Mouse (Mus musculus): Measurements from ENCODE around the gene Nell2.
"Not testable (repeated sequence)": the region's sequence is repeated elsewhere in the genome, so short reads cannot be mapped to it uniquely, and the experiment has no call there.

Gene Nell2

DNA sequence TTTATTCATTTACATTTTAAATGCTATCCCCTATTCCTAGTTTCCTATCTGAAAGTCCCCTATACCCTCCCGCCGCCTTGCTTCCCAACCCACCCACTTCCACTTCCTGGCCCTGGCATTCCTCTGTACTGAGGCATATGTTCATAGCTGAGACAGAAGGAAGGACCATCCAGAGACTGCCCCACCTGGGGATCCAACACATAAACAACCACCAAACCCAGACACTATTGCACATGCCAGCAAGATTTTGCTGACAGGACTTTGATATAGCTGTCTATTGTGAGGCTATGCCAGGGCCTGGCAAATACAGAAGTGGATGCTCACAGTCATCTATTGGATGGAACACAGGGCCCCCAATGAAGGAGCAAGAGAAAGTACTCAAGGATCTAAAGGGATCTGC is 291.3 kb downstream of the Nell2 start:
- not testable (repeated sequence) for DNase-seq (ENCODE audit: low spot score)

DNA sequence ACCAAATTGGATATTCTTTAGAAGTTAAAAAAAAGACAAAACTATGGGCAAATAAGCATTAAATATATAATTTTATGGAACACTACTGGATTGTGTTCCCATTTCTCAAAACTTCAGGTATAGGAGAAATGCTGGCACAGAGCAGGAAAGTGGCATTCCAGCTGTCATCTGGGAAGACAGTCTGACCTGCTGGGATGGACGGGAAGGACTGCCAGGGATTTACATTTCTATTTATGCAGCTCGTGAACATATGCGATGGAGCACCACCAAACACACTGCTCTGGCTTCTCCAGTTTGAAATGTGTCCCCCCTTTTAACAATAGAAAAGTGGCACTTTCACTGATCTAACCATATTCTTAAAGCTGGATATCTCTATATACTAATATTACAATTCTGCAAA is 291.9 kb downstream of the Nell2 start:
- no peak for DNase-seq (ENCODE audit: low spot score)

DNA sequence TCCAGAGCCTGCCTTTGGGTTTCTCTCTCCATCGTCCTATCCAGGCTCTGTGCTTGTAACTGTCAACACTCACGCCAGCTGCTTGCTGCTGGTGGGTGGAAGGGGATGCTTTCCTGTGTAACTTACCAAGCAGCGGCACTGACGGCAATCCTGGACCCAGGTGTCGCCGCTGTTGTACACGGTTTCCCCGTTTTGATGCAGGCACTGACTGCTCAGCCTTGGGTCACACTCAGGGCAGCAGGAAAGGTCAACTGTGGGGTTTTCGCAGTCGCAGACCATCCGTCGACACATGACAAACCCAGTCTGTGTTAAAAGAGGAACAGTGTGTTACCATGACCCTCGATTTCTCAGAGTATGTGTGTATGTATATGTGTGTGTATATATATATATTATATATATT is 297.2 kb downstream of the Nell2 start:
- DNase-seq (ENCODE audit: low spot score), result no peak

- DNase-seq (ENCODE audit: low spot score), result no peak
Observed at GRCm38 (mm10) chr15:95216640-95217365, 311.6 kb downstream of the Nell2 start.

DNA sequence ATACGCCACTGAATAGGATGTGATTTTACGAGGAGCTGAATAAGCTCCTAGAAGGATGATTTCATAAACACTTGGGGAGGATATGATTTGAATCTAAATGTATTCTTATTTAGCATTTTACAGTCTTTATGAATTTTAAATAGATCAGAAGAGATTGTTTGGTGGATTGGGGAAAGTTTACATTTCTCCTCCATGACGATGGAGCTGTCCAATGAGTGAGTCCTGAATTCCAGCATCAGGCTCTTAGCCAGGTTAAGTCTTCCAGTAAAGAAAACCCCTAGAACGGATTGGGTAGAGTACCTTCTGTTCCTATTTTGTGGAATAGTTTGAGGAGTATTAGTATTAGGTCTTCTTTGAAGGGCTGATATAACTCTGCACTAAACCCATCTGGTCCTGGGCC is 317.8 kb downstream of the Nell2 start:
- DNase-seq (ENCODE audit: low spot score), result no peak

DNA sequence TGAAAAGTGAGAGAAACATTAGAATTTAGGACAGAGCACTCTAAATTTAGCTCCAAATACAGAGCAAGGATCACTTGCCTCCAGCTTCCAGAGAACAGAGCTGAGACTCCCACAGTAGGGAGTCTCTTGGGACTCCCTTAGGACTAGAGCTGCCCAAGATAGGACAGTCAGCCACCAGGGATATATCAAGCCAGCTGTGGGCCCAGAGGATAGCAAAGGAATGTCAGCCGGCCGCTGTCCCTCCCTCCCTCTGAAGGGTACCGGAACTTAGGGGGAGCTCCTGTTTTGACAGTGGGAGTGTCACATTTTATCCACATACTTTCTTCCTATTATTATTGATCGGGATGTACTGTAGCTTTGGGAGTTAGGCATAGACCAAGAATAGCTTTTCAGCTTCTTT is 319.2 kb downstream of the Nell2 start:
- DNase-seq (ENCODE audit: low spot score), result no peak

DNA sequence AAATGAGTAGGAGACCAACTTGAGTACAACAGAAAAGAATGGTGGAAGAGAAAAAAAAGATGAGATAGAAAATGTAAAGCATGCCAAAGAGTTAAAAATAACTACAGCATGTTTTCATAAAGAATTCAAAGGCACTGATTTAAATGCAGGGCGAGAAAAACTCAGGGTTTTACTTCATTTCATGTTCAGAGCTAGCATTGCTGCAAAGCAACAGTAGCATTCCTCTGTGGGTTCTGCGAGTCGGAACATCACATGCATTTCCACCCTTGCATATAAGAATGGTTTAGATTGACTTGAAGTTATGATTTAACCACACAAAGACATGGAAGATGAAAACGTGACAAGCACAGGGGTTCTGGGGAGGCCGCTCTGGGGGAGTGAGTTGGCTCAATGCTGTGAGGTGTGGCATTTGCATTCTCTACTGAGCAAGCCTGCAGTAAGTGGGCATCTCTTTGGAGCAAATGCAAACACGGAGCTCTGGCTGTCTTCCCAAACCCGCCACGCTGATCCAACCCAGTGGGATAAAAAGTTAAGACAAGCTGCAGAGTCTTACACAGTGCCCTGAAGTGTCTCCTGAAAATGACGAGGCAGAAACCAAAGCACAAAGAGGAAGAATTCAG is 334.6 kb downstream of the Nell2 start:
- no peak for DNase-seq (ENCODE audit: low spot score)

GRCm38 (mm10) chr15:95192951-95193350 is 335.4 kb downstream of the Nell2 start:
- no peak for DNase-seq (ENCODE audit: low spot score)

- DNase-seq (ENCODE audit: low spot score), result no peak
Observed at GRCm38 (mm10) chr15:95186226-95186625, 342.1 kb downstream of the Nell2 start.

DNA sequence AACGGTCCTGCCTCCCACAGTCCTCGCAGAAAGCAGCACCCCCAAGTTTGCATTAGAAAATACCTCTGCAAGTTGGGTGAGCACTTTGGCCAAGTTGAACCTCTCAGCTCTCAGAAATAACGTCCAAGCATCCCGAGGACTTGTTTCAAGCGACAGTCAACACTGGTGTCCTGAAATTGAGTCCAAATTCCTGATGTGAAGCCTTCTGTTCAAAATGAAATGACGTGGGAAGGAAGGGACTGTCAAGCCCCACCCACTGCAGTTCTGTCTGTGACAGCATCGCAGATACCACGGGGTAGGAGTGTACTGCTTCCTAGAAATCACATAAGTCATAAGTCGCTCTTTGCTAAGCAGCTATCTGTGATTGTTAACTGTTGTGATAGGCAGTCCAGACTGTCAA is 342.9 kb downstream of the Nell2 start:
- DNase-seq (ENCODE audit: low spot score), result no peak

DNA sequence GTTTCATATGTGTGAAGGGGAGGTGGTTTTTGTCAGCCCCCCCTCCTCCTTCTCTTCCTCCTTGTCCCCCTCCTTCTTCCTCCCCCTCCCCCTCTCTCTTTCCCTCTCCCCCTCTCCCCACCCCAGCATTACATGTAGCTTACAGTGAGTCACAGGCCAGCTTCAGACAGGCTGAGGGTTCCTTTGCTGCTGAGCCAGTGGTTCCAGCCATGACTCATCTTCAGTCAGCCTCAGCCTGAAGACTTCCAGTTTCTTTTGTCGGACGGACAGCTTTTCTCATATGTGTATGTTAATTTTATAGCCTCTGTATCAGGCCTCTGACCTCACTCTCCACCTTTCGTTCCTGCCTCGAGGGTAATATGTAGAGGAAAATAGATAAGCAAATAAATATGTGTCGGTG is 344.9 kb downstream of the Nell2 start:
- DNase-seq (ENCODE audit: low spot score), result no peak

DNA sequence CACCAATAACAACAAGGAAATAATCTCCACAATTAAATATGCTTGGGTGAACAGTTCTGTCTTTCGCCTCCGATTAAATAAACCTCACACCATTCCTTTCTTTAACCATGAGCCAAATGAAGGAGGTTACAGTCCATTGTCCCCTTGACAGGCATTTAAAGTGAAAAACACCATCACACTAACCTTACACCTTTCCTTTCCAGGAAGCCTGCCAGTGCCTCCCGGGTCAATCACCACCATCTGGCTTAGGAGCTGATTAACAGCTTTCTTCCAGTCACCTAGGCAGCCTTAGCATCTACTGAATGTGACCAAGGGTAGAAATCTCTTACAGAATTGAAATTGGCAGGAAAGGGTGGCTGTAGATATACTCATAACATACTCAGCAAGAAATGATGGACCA is 371.5 kb downstream of the Nell2 start:
- no peak for DNase-seq (ENCODE audit: low spot score)

DNA sequence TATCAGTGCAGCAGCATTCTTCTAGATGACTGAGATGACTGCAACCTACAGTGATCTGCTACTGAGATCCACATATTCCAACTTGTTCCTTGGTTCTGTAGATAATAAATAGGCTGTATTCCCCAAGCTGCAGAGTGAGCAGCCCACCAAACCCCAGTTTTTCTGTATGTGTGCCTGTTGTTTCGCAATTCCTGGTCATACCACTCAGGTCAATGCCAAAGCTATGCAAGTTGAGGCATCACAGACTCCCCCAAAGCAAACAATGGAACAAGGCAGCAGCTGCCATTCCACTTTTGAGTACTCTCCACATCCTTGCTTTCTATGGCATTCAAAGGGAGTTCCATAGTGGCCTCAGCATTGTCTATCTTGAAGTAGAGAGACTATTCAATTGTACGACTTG is 383.2 kb downstream of the Nell2 start:
- no peak for DNase-seq (ENCODE audit: low spot score)

DNA sequence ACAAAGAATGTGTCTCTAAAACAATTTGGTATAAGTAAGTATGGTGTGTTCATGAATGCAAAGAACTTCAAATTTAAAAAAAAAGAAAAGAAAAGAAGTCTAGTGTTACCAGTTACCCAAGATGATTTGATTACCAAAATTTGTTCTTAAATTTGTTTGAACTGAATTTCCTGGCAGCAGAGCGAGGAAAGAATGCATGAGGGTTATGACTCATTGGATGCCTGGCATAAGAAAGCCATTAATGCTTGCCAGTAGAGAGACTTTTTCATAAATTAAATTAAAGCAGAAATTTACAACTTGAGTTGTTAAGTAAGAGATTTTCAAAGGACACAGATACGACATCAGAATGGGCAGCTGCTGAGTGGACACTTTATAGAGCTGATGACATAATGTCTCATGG is 384.2 kb downstream of the Nell2 start:
- no peak for DNase-seq (ENCODE audit: low spot score)

- no peak for DNase-seq (ENCODE audit: low spot score)
Observed at GRCm38 (mm10) chr15:95138709-95139409, 389.5 kb downstream of the Nell2 start.

- no peak for DNase-seq (ENCODE audit: low spot score)
Observed at GRCm38 (mm10) chr15:95137018-95137810, 391.1 kb downstream of the Nell2 start.

DNA sequence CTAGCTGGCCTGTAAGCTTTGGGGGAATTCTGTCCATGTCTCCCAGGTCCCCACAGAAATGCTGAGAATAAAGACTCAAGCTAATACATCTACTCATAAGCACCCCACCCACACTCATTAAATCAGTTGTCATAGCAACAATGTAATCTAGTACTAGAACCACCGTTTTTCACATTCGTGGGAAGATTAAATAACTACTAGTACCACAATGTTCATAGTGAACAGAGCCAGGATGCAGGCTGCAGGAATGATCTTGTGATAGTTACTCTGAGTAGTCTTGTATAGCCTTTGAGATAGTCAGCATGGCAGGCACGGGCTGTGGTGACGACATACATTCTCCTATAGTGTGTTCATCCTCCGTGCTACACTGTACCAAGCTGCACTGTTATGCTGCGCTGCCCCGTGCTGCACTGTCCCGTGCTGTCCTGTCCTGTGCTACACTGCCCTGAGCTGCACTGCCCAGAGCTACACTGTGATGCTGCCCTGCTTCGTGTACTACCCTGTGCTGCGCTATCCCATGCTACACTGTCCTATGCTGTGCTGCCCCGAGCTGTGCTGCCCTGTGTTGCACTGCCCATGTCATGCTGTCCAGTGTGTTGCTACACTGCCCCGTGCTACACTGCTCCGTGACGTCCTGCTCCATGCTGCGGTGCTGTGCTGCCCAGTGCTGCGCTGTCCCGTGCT is 392.3 kb downstream of the Nell2 start:
- no peak for DNase-seq (ENCODE audit: low spot score)

DNA sequence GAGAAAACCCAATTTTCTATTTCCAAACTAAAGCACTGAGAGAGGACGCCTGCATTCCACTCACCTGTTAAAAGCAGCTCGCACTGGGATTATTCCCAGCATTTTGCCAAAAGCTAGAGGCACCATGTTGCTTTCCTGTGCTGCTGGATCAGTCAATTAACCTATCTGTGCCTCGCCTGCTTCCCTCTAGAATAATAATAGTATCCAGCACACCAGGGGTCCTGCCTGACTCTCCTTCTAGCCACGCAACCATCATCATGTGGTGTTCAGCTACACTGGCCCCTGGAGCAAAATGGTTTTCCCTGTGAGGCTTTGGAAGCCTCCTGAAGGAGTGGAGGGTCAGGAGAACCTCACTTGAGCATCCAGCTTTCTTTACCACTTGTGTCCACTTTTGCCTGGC is 397.0 kb downstream of the Nell2 start:
- no peak for DNase-seq (ENCODE audit: low spot score)

- no peak for DNase-seq (ENCODE audit: low spot score)
Observed at GRCm38 (mm10) chr15:95108626-95109025, 419.7 kb downstream of the Nell2 start.

- no peak for DNase-seq (ENCODE audit: low spot score)
Observed at GRCm38 (mm10) chr15:95107246-95107809, 421.0 kb downstream of the Nell2 start.

- DNase-seq (ENCODE audit: low spot score), result no peak
Observed at GRCm38 (mm10) chr15:95101522-95101921, 426.8 kb downstream of the Nell2 start.

DNA sequence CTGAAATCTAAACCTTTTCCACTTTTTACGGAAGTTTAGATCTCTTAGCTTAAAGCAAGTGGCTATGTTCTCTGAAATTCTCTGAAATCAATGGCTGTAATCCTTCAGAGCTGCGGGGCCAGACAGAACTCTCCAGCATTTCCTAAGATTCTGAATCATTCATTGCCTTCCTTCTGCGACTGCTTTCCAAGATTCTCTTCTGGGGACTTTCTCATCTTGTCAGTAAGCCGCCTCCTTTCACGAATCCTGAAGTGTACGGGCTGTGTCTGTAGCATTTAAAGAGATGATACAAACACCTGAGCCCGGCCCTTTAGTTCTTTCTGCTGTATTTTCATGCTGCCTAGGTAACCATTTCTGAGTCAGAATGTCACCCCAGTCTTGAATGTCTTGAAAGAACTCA is 428.2 kb downstream of the Nell2 start:
- no peak for DNase-seq (ENCODE audit: low spot score)

Measured in testis, postnatal 10 days (tissue).